Mouse (Mus musculus): ENCODE measurements at regions not wholly inside any gene's neighbourhood (a gene's known extent, or its start where the extent isn't known, plus 50 kb on each side); places are given as distances from the start of the nearest gene placed in this dataset.
A peak's percentile ranks its signal among the peaks of the same experiment; 100 is the strongest.

GRCm38 (mm10) chr10:57434990-57435389 lies 51.2 kb upstream of the Hsf2 start:
- peak in 1 of 2 experiments; percentile 49 for DNase-seq
